Mouse (Mus musculus) liver, embryonic 15.5 days (tissue): ENCODE data around the gene Scimp. TPM values are rescaled to one million over a fixed set of nuclear protein-coding genes. Genes with fewer than 3 reads are reported as not detected.

Experiments
- ATAC-seq: fragments of 200-750 bp; cut with Nextera tagmentation; 2 replicates; pipeline ENCODE4 v1.8.0; 2017; ENCODE audit warnings: moderate number of reproducible peaks, mild to moderate bottlenecking, moderate library complexity; ENCODE audit not compliant: insufficient read depth
- H3K27ac ChIP-seq: fragments of 300-500 bp; sonication (generic); replicated peaks from 2 replicates; pipeline ENCODE4 v1.5.1; 2015; ENCODE audit warnings: mild to moderate bottlenecking, inconsistent platforms
- H3K27me3 ChIP-seq: fragments of 300-500 bp; sonication (generic); 2 replicates; pipeline ENCODE4 v1.6.1; 2015; ENCODE audit warnings: mild to moderate bottlenecking, inconsistent platforms
- H3K36me3 ChIP-seq: fragments of 300-500 bp; sonication (generic); replicated peaks from 2 replicates; pipeline ENCODE4 v1.6.1; 2015; ENCODE audit warnings: moderate library complexity, mild to moderate bottlenecking, inconsistent platforms
- H3K4me1 ChIP-seq: fragments of 300-500 bp; sonication (generic); replicated peaks from 2 replicates; pipeline ENCODE4 v1.6.1; 2015; ENCODE audit warnings: inconsistent platforms
- H3K4me2 ChIP-seq: fragments of 300-500 bp; sonication (generic); 2 replicates; pipeline ENCODE4 v1.6.1; 2015; ENCODE audit warnings: moderate library complexity, mild to moderate bottlenecking, inconsistent platforms
- H3K4me3 ChIP-seq: fragments of 300-500 bp; sonication (generic); replicated peaks from 2 replicates; pipeline ENCODE4 v1.5.1; 2015; ENCODE audit warnings: mild to moderate bottlenecking, inconsistent platforms
- H3K9ac ChIP-seq: fragments of 300-500 bp; sonication (generic); 2 replicates; pipeline ENCODE4 v1.6.1; 2015; ENCODE audit warnings: moderate library complexity, mild to moderate bottlenecking, inconsistent platforms
- H3K9me3 ChIP-seq: fragments of 300-500 bp; sonication (generic); replicated peaks from 2 replicates; pipeline ENCODE4 v1.6.1; 2016; ENCODE audit warnings: inconsistent platforms
- WGBS: fragments of 180-500 bp; shearing (Covaris S2); methylation state at CpG from one replicate; pipeline ENCODE4 v1.1.7; 2015; ENCODE audit warnings: mixed read lengths; ENCODE audit not compliant: insufficient replicate concordance; 5-methylcytosine and 5-hydroxymethylcytosine counted together
- polyA plus RNA-seq: library from polyadenylated mRNA; unstranded; fragments of >200 nt; fragmentation: Nextera tagmentation; extraction: Ambion mirVana; gene quantifications from 2 replicates; pipeline ENCODE4 v1.2.1, GENCODE M21; 2015

Scimp gene
- polyA plus RNA-seq, 1 experiment from 2014 or later, result 0.47 TPM

- WGBS, result 58% methylated on average over 3 of the region's 3 CpGs
- H3K4me2 ChIP-seq, result no peak overlapping the region
- H3K4me3 ChIP-seq, result no peak overlapping the region
- H3K4me1 ChIP-seq, result 0 out of 2 replicates have a peak, but pooled peaks cover 7% of the 10 kb centered on the region
- H3K27me3 ChIP-seq, result no peaks in the 10 kb centered on the region
- ATAC-seq, result no peak
- no peaks in the 10 kb centered on the region for H3K36me3 ChIP-seq
- no peak overlapping the region for H3K27ac ChIP-seq
- no peak overlapping the region for H3K9ac ChIP-seq
- no peaks in the 10 kb centered on the region for H3K9me3 ChIP-seq
Observed at GRCm38 (mm10) chr11:70833831-70834230, 21.4 kb upstream of the Scimp start.

GRCm38 (mm10) chr11:70833408-70833807, 21.0 kb upstream of the Scimp start:
- Histone ChIP-seq H3K4me3 (no peak overlapping the region), H3K9me3 (no peaks in the 10 kb centered on the region), H3K9ac (no peak overlapping the region), H3K4me1 (0 out of 2 replicates have a peak, but pooled peaks cover 7% of the 10 kb centered on the region), H3K4me2 (no peak overlapping the region), H3K36me3 (no peaks in the 10 kb centered on the region), H3K27me3 (no peaks in the 10 kb centered on the region), H3K27ac (no peak overlapping the region)
- no peak for ATAC-seq

GRCm38 (mm10) chr11:70831201-70831600, 18.8 kb upstream of the Scimp start:
- Histone ChIP-seq H3K27me3 (no peaks in the 10 kb centered on the region), H3K36me3 (no peaks in the 10 kb centered on the region), H3K27ac (no peak overlapping the region), H3K9me3 (no peaks in the 10 kb centered on the region), H3K4me1 (0 out of 2 replicates have a peak, but pooled peaks cover 7% of the 10 kb centered on the region), H3K4me2 (no peak overlapping the region), H3K4me3 (no peak overlapping the region), H3K9ac (no peak overlapping the region)
- no peak for ATAC-seq
- 39% methylated on average over 3 of the region's 3 CpGs for WGBS

GRCm38 (mm10) chr11:70828975-70829615, 16.7 kb upstream of the Scimp start:
- ATAC-seq, result no peak
- Histone ChIP-seq H3K9ac (no peak overlapping the region), H3K27ac (no peak overlapping the region), H3K36me3 (no peaks in the 10 kb centered on the region), H3K9me3 (no peaks in the 10 kb centered on the region), H3K27me3 (no peaks in the 10 kb centered on the region), H3K4me2 (no peak overlapping the region), H3K4me3 (no peak overlapping the region), H3K4me1 (no peaks in the 10 kb centered on the region)
- 57% methylated on average over 11 of the region's 11 CpGs for WGBS

GRCm38 (mm10) chr11:70826207-70826606, 13.8 kb upstream of the Scimp start:
- no peaks in the 10 kb centered on the region for H3K27me3 ChIP-seq
- 58% methylated on average over 2 of the region's 2 CpGs for WGBS
- no peaks in the 10 kb centered on the region for H3K4me1 ChIP-seq
- H3K36me3 ChIP-seq, result no peaks in the 10 kb centered on the region
- H3K4me3 ChIP-seq, result no peak overlapping the region
- no peak for ATAC-seq
- no peak overlapping the region for H3K27ac ChIP-seq
- no peaks in the 10 kb centered on the region for H3K9me3 ChIP-seq
- H3K9ac ChIP-seq, result no peak overlapping the region
- H3K4me2 ChIP-seq, result no peak overlapping the region

GRCm38 (mm10) chr11:70821728-70822591, 9.6 kb upstream of the Scimp start:
- Histone ChIP-seq H3K36me3 (no peaks in the 10 kb centered on the region), H3K4me3 (no peak overlapping the region), H3K4me2 (peak overlapping the region; percentile 23; the same call in 1 of the 2 replicates), H3K4me1 (no peaks in the 10 kb centered on the region), H3K9ac (no peak overlapping the region), H3K9me3 (no peaks in the 10 kb centered on the region), H3K27me3 (no peaks in the 10 kb centered on the region), H3K27ac (no peak overlapping the region)
- peak; percentile 42 for ATAC-seq
- WGBS, result 46% methylated on average over 17 of the region's 17 CpGs

GRCm38 (mm10) chr11:70820120-70820519, 7.7 kb upstream of the Scimp start:
- no peaks in the 10 kb centered on the region for H3K4me1 ChIP-seq
- no peak overlapping the region for H3K4me2 ChIP-seq
- ATAC-seq, result no peak
- H3K27me3 ChIP-seq, result no peaks in the 10 kb centered on the region
- no peak overlapping the region for H3K9ac ChIP-seq
- no peak overlapping the region for H3K27ac ChIP-seq
- 62% methylated on average over 8 of the region's 8 CpGs for WGBS
- H3K4me3 ChIP-seq, result no peak overlapping the region
- no peaks in the 10 kb centered on the region for H3K36me3 ChIP-seq
- no peaks in the 10 kb centered on the region for H3K9me3 ChIP-seq

- no peak for ATAC-seq
- WGBS, result 42% methylated on average over 4 of the region's 4 CpGs
Observed at GRCm38 (mm10) chr11:70816770-70817169, 4.4 kb upstream of the Scimp start.

GRCm38 (mm10) chr11:70815498-70816078, 3.2 kb upstream of the Scimp start:
- no peaks in the 10 kb centered on the region for H3K9me3 ChIP-seq
- no peak for ATAC-seq
- H3K27me3 ChIP-seq, result no peaks in the 10 kb centered on the region
- H3K4me1 ChIP-seq, result no peaks in the 10 kb centered on the region
- no peak overlapping the region for H3K4me3 ChIP-seq
- H3K4me2 ChIP-seq, result no peak overlapping the region
- 16% methylated on average over 6 of the region's 6 CpGs for WGBS
- H3K9ac ChIP-seq, result no peak overlapping the region
- no peaks in the 10 kb centered on the region for H3K36me3 ChIP-seq
- H3K27ac ChIP-seq, result no peak overlapping the region

More at GRCm38 (mm10) chr11:70816770-70817169, 4.4 kb upstream of the Scimp start:
- H3K36me3 ChIP-seq, result no peaks in the 10 kb centered on the region
- no peak overlapping the region for H3K27ac ChIP-seq
- H3K4me3 ChIP-seq, result no peak overlapping the region
- H3K9ac ChIP-seq, result no peak overlapping the region
- H3K4me2 ChIP-seq, result no peak overlapping the region
- H3K27me3 ChIP-seq, result no peaks in the 10 kb centered on the region
- H3K9me3 ChIP-seq, result no peaks in the 10 kb centered on the region
- H3K4me1 ChIP-seq, result no peaks in the 10 kb centered on the region

GRCm38 (mm10) chr11:70815071-70815470, 2.7 kb upstream of the Scimp start:
- no peaks in the 10 kb centered on the region for H3K4me1 ChIP-seq
- no peak overlapping the region for H3K4me2 ChIP-seq
- WGBS, result 62% methylated on average over 8 of the region's 8 CpGs
- no peaks in the 10 kb centered on the region for H3K27me3 ChIP-seq
- no peak overlapping the region for H3K27ac ChIP-seq
- H3K9ac ChIP-seq, result no peak overlapping the region
- no peak for ATAC-seq
- no peaks in the 10 kb centered on the region for H3K9me3 ChIP-seq
- H3K36me3 ChIP-seq, result no peaks in the 10 kb centered on the region
- no peak overlapping the region for H3K4me3 ChIP-seq

- H3K4me3 ChIP-seq, result no peak overlapping the region
- no peak overlapping the region for H3K27ac ChIP-seq
- H3K9ac ChIP-seq, result no peak overlapping the region
- H3K4me2 ChIP-seq, result no peak overlapping the region
- no peaks in the 10 kb centered on the region for H3K36me3 ChIP-seq
- H3K9me3 ChIP-seq, result no peaks in the 10 kb centered on the region
- 61% methylated on average over 13 of the region's 13 CpGs for WGBS
- H3K4me1 ChIP-seq, result no peaks in the 10 kb centered on the region
- ATAC-seq, result no peak
- H3K27me3 ChIP-seq, result no peaks in the 10 kb centered on the region
Observed at GRCm38 (mm10) chr11:70811471-70812240, 730 bp downstream of the Scimp start.
